Mouse (Mus musculus) spleen, adult 2 months (tissue): ENCODE measurements around the gene Rasa3. TPM values are rescaled to one million over a fixed set of nuclear protein-coding genes. Genes with fewer than 3 reads are reported as not detected.

ENCODE experiments used
- DNase-seq, 2 experiments: peaks; one replicate each; pipeline versions ENCODE4 v3.0.0 to v3.0.0-alpha.2; 2012 to 2021; ENCODE audit warnings: low spot score in 2 of 2, low read depth in 1 of 2
- H3K27ac ChIP-seq: fragments of 200-500 bp; 2 replicates; pipeline ENCODE4 v1.5.1; 2012; ENCODE audit warnings: low read length, inconsistent platforms; ENCODE audit not compliant: insufficient read depth
- H3K27me3 ChIP-seq: fragments of 200-500 bp; 2 replicates; pipeline ENCODE4 v1.6.1; 2012; ENCODE audit warnings: mild to moderate bottlenecking, moderate library complexity, low read length, inconsistent platforms; ENCODE audit not compliant: control insufficient read depth, insufficient read depth
- H3K36me3 ChIP-seq: fragments of 200-500 bp; 2 replicates; pipeline ENCODE4 v1.6.1; 2012; ENCODE audit warnings: mild to moderate bottlenecking, low read length, inconsistent platforms; ENCODE audit not compliant: control insufficient read depth, insufficient read depth
- H3K4me1 ChIP-seq: fragments of 200-500 bp; 2 replicates; pipeline ENCODE4 v1.6.1; 2011; ENCODE audit warnings: inconsistent platforms; ENCODE audit not compliant: control insufficient read depth, insufficient read depth, insufficient read length
- H3K4me3 ChIP-seq: fragments of 200-500 bp; 2 replicates; pipeline ENCODE4 v1.5.1; 2011; ENCODE audit warnings: mild to moderate bottlenecking, inconsistent platforms; ENCODE audit not compliant: insufficient read depth, insufficient read length; ENCODE audit errors: extremely low read depth
- CTCF ChIP-seq: fragments of 200-500 bp; IDR thresholded peaks from 2 replicates; pipeline ENCODE4 v1.5.1; 2011; ENCODE audit warnings: mild to moderate bottlenecking, inconsistent platforms; ENCODE audit not compliant: insufficient read depth, insufficient read length, insufficient replicate concordance; ENCODE audit errors: extremely low read depth
- POLR2A ChIP-seq: fragments of 200-500 bp; IDR thresholded peaks from 2 replicates; pipeline ENCODE4 v1.6.1; 2011; ENCODE audit warnings: low read depth, low read length, inconsistent platforms
- WGBS: fragments of 180-500 bp; shearing (Covaris S2); methylation state at CpG from one replicate; pipeline ENCODE4 v1.1.7; 2018; 5-methylcytosine and 5-hydroxymethylcytosine counted together
- polyA plus RNA-seq: library from polyadenylated mRNA; depleted of rRNA; stranded (reverse); fragments of >200 nt; gene quantifications from 2 replicates; pipeline ENCODE4 v1.2.3, GENCODE M21; 2012; rRNA removed

Gene Rasa3
- 98.7 and 123 TPM in 2 replicates for polyA plus RNA-seq

DNA sequence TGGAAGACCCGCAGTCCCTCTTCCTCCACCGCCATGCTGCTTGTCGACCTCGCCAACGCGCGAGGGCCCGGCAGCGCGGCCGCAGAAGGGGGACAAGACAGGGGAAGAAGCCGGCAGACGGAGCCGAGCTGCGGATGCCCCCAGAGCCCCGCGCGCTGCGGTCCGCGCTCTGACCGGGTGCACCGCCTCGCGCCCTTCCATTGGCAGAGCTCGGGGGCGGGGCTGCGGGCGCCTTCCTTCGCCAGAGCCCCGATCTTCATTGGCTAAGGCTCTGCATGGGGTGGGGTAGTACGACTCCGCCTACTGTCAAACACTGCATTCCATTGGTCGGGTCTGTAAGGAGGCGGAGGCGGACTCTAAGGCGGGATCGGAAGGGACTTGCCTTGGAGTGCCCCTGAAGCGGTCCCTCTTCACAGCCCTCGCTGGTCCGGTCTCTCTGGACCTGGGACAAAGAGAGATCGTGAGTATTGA is at the start of gene Rasa3:
Rasa3 (minus strand) TSS at position 191 of the 471 bp plus-strand sequence.
- Histone ChIP-seq H3K27ac (peak within 1 kb of the TSS; percentile 98), H3K4me1 (peaks cover 29% of the 10 kb centered on the region; the same call in 1 of the 2 replicates), H3K4me3 (peak within 1 kb of the TSS; percentile 98), H3K36me3 (no peaks in the 10 kb centered on the region; the same call in 1 of the 2 replicates), H3K27me3 (no peaks in the 10 kb centered on the region)
- TF ChIP-seq CTCF (no peak), POLR2A (peak; percentile 87)
- DNase-seq: peak; percentile 94 to 96
- under 1% methylated on average over 42 of the region's 42 CpGs for WGBS

DNA sequence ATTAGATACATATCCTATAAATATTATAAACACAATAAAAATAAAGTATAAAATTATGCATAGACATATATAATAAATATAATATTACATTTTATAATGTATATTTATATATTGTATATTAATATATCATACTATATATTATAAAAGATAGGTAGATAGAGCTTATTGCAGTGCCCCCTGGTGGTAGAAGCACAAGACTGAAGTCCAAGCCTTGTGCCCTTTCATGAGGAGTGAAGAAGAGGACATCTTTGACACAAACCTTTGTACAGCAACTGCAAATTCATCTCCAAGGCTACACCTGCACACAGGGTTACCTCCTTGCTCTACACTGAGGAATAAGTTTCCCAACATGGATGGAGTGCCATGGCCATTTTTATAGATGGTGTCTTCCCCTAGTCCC is 48.3 kb upstream of the Rasa3 start:
- Histone ChIP-seq H3K36me3 (no peaks in the 10 kb centered on the region), H3K4me3 (no peak overlapping the region), H3K27ac (no peak overlapping the region), H3K4me1 (no peaks in the 10 kb centered on the region), H3K27me3 (no peaks in the 10 kb centered on the region)
- no peak for TF ChIP-seq POLR2A
- peak; percentile 11; the same call in 1 of the 2 replicates for TF ChIP-seq CTCF
- DNase-seq: peak; percentile 47 to 50

DNA sequence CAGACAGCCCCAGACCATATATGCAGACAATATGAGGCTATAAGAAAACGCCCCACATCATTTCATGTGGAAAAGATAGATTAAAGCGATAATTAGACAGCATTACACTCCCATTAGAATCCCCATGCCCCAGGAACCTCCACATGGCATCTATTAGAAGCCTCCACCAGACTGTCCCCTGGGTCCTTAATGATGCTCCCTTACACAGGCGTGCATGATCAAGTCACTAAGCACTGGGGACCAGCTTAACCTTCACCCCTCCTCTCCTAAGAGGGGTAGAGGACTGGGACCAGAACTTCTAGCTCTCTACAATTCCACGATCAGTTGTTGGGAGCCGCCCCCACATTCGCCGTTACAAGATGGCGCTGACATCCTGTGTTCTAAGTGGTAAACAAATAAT is 41.6 kb upstream of the Rasa3 start:
- DNase-seq: no peak
- Histone ChIP-seq H3K4me1 (no peaks in the 10 kb centered on the region), H3K4me3 (no peak overlapping the region), H3K27ac (no peak overlapping the region), H3K27me3 (no peaks in the 10 kb centered on the region), H3K36me3 (no peaks in the 10 kb centered on the region)
- WGBS: 93% methylated on average over 8 of the region's 8 CpGs
- TF ChIP-seq CTCF (no peak), POLR2A (no peak)

DNA sequence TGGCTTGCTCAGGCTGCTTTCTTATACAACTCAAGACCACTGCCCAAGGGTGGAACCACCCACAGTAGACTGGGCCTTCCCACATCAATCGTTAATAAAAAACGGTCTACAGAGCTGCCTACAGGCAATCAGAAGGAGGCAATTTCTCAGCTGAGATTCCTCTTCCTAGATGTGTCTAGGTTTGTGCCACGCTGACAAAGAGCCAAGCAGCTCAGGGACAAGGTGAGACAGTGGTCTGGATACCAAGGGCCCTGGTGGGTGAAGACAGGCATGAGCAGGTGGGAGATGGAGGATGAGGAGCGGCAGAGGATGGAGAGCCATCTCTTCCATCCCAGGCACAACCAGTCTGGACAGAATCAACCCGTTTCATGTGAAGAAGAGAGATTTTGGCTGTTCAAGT is 31.1 kb upstream of the Rasa3 start:
- Histone ChIP-seq H3K4me1 (peaks cover 2% of the 10 kb centered on the region; the same call in 1 of the 2 replicates), H3K27ac (no peak overlapping the region), H3K27me3 (no peaks in the 10 kb centered on the region), H3K4me3 (no peak overlapping the region), H3K36me3 (no peaks in the 10 kb centered on the region)
- TF ChIP-seq POLR2A: no peak
- WGBS: 95% methylated on average over 5 of the region's 5 CpGs
- DNase-seq: no peak

DNA sequence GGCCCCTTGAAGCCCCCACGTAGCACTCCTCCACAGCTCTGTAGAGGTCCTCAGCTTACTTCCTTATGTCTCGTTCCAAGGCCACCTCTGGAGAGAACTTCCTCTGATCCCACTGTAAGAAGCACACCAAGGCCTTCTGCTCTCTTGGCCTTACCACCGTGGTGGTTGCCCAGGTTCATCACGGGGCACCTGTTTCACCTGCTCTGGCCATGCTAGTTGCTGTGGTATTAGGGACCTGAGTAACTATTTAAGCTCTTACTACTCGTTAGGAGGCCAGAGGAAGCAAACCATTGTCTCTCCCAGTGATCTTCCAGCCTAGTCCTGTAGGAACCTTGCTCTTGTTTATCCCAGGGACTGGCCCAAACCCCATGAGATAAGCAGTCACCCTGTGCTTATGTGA is 29.5 kb upstream of the Rasa3 start:
- 79% methylated on average over 5 of the region's 5 CpGs for WGBS
- H3K36me3 ChIP-seq: no peaks in the 10 kb centered on the region
- no peak overlapping the region for H3K27ac ChIP-seq
- no peaks in the 10 kb centered on the region for H3K27me3 ChIP-seq
- no peak overlapping the region for H3K4me3 ChIP-seq
- TF ChIP-seq CTCF: no peak
- no peak for TF ChIP-seq POLR2A
- DNase-seq: no peak
- peaks cover 2% of the 10 kb centered on the region; the same call in 1 of the 2 replicates for H3K4me1 ChIP-seq

DNA sequence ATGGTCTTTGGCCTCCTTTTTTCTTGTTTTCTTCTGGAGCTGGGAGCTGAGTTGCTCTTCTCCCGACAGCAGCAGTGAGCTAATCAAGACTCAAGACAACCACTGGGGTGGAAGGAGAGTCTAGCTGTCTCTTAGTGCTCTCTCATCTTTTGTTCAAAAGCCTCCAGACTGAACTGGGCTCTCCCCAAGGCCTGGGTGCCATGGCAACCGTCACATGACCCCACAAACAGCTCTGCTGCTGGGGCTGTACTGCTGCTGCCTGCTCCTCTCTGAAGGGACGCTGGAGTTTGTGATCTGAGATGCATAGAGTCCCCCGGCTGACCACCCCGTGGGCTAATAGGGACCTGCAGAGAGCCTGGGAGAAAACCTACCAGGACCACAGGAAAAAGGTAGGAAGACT is 28.3 kb upstream of the Rasa3 start, which contains the start of gene Cfap97d2:
Cfap97d2 (plus strand) TSS at position 222 of the 400 bp plus-strand sequence.
- no peaks in the 10 kb centered on the region for H3K36me3 ChIP-seq
- DNase-seq: peak; percentile 47 to 51
- H3K4me1 ChIP-seq: peaks cover 2% of the 10 kb centered on the region; the same call in 1 of the 2 replicates
- H3K27ac ChIP-seq: no peak within 1 kb of the TSS
- TF ChIP-seq CTCF: no peak
- TF ChIP-seq POLR2A: no peak
- no peak within 1 kb of the TSS for H3K4me3 ChIP-seq
- H3K27me3 ChIP-seq: no peaks in the 10 kb centered on the region
- 44% methylated on average over 5 of the region's 5 CpGs for WGBS

DNA sequence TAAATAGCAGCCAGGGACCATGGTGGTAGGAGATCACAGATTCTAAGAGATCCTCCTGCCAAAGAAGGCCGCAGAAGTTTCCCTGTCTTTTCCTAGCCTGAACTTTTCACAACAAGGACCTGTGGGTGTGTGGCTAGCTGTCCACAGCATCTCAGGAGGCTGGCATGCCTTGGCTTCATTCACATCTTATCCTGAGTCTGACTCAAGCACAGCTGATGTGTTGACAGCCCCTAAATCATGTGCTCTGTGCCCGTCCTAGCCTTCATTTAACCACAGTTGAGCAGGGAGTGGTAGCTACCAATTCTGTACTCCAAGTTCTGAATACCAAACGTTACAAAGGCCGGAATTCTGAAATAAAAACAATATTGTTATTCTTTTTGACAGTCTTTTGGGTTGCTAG is 26.9 kb upstream of the Rasa3 start:
- TF ChIP-seq POLR2A (no peak), CTCF (no peak)
- no peaks in the 10 kb centered on the region for H3K36me3 ChIP-seq
- H3K27ac ChIP-seq: no peak overlapping the region
- no peak overlapping the region for H3K4me3 ChIP-seq
- no peaks in the 10 kb centered on the region for H3K27me3 ChIP-seq
- peaks cover 2% of the 10 kb centered on the region; the same call in 1 of the 2 replicates for H3K4me1 ChIP-seq
- 80% methylated on average over 4 of the region's 4 CpGs for WGBS
- DNase-seq: no peak
